ENCODE assay signal across 26 mouse cellular contexts in genomic region chr3:34828453-34829206, GRCm38 (mm10).
A peak's percentile ranks its signal among the peaks of the same experiment; 100 is the strongest.
DNase-seq lines count a peak whose midpoint lies in the region; ATAC-seq and TF ChIP-seq lines count a peak whose summit lies in the region.
"Had no signal": no experiment of that assay in that cellular context is flagged by ENCODE, and none has a peak within 500 bp of the region (broad histone marks: within the 10 kb centered on the region; RNA-seq: fewer than 3 reads in every experiment).

No protein-coding gene starts in this region.

- peaks cover 8% of the 10 kb centered on the region; the same call in 1 of the 2 replicates for H3K4me1 ChIP-seq in forebrain, embryonic 13.5 days
- 0 out of 2 replicates have a peak, but pooled peaks cover 3% of the 10 kb centered on the region for H3K4me1 ChIP-seq in forebrain, embryonic 10.5 days
- peaks cover 3% of the 10 kb centered on the region; the same call in 1 of the 2 replicates for H3K4me1 ChIP-seq in midbrain, embryonic 15.5 days
- no peaks in the 10 kb centered on the region for H3K4me1 ChIP-seq in midbrain, embryonic 11.5 days (ENCODE audit: control insufficient read depth, insufficient read depth, low read length)
- no peaks in the 10 kb centered on the region for H3K4me1 ChIP-seq in forebrain, postnatal 0 days (ENCODE audit: insufficient read depth)
- H3K4me1 ChIP-seq: limb, embryonic 15.5 days; megakaryocyte, embryonic 14.5 days; neural tube, embryonic 12.5 days had no signal

- H3K27me3 ChIP-seq in forebrain, embryonic 13.5 days, result no peaks in the 10 kb centered on the region
- H3K27me3 ChIP-seq in forebrain, embryonic 10.5 days (ENCODE audit: poor library complexity, severe bottlenecking), result no peaks in the 10 kb centered on the region
- H3K27me3 ChIP-seq in midbrain, embryonic 15.5 days (replicated peaks), result no peaks in the 10 kb centered on the region
- H3K27me3 ChIP-seq in midbrain, embryonic 11.5 days (ENCODE audit: control insufficient read depth, insufficient read depth, low read length), result no peaks in the 10 kb centered on the region
- no peaks in the 10 kb centered on the region for H3K27me3 ChIP-seq in forebrain, postnatal 0 days (ENCODE audit: insufficient read depth, low read length)
- H3K27me3 ChIP-seq: embryonic facial prominence, embryonic 15.5 days; limb, embryonic 15.5 days; megakaryocyte, embryonic 14.5 days; neural tube, embryonic 12.5 days had no signal

- no peaks in the 10 kb centered on the region for H3K9me3 ChIP-seq in forebrain, embryonic 13.5 days (replicated peaks)
- no peaks in the 10 kb centered on the region for H3K9me3 ChIP-seq in forebrain, embryonic 10.5 days
- no peaks in the 10 kb centered on the region for H3K9me3 ChIP-seq in midbrain, embryonic 15.5 days
- no peaks in the 10 kb centered on the region for H3K9me3 ChIP-seq in midbrain, embryonic 11.5 days (ENCODE audit: control insufficient read depth, low read length)
- H3K9me3 ChIP-seq in forebrain, postnatal 0 days (ENCODE audit: low read length), result no peaks in the 10 kb centered on the region
- H3K9me3 ChIP-seq: embryonic facial prominence, embryonic 15.5 days; hindbrain, embryonic 10.5 days; limb, embryonic 15.5 days; neural tube, embryonic 12.5 days had no signal

- intact Hi-C loops in heart, postnatal 14 days (cut with DNase I), result no loop called here

- WGBS in forebrain, embryonic 13.5 days, result 65% methylated on average over 9 of the region's 9 CpGs
- 74% methylated on average over 9 of the region's 9 CpGs for WGBS in forebrain, embryonic 10.5 days
- 57% methylated on average over 9 of the region's 9 CpGs for WGBS in midbrain, embryonic 15.5 days
- WGBS in midbrain, embryonic 11.5 days, result 72% methylated on average over 9 of the region's 9 CpGs
- 47% methylated on average over 9 of the region's 9 CpGs for WGBS in forebrain, postnatal 0 days

- H3K27ac ChIP-seq in forebrain, embryonic 13.5 days, result no peak overlapping the region
- H3K27ac ChIP-seq in forebrain, embryonic 10.5 days, result no peak overlapping the region
- H3K27ac ChIP-seq in midbrain, embryonic 15.5 days, result no peak overlapping the region
- H3K27ac ChIP-seq in midbrain, embryonic 11.5 days (ENCODE audit: low read depth, low read length), result no peak overlapping the region
- peak overlapping the region; percentile 29 for H3K27ac ChIP-seq in forebrain, postnatal 0 days (ENCODE audit: low read depth, low read length)
- H3K27ac ChIP-seq: embryonic facial prominence, embryonic 15.5 days; hindbrain, embryonic 10.5 days; limb, embryonic 15.5 days; liver, embryonic 14.5 days; neural tube, embryonic 12.5 days; stomach, postnatal 0 days had no signal

- ATAC-seq in forebrain, embryonic 13.5 days, result peak; percentile 50; the same call in 1 of the 2 replicates
- ATAC-seq in midbrain, embryonic 15.5 days (replicated peaks), result peak; percentile 54; the same call in 1 of the 2 replicates
- ATAC-seq in midbrain, embryonic 11.5 days (ENCODE audit: low FRiP score), result no peak
- ATAC-seq in forebrain, postnatal 0 days, result peak; percentile 78

- no peak overlapping the region for H3K4me2 ChIP-seq in forebrain, embryonic 13.5 days
- no peak overlapping the region for H3K4me2 ChIP-seq in midbrain, embryonic 15.5 days
- H3K4me2 ChIP-seq in midbrain, embryonic 11.5 days, result no peak overlapping the region
- no peak overlapping the region for H3K4me2 ChIP-seq in forebrain, postnatal 0 days (ENCODE audit: low read depth)
- H3K4me2 ChIP-seq: embryonic facial prominence, embryonic 15.5 days; heart, embryonic 11.5 days; limb, embryonic 15.5 days; lung, embryonic 14.5 days; neural tube, embryonic 12.5 days had no signal

- no peaks in the 10 kb centered on the region for H3K36me3 ChIP-seq in forebrain, embryonic 13.5 days (ENCODE audit: poor library complexity, severe bottlenecking)
- H3K36me3 ChIP-seq in forebrain, embryonic 10.5 days (replicated peaks), result no peaks in the 10 kb centered on the region
- H3K36me3 ChIP-seq in midbrain, embryonic 15.5 days (replicated peaks), result no peaks in the 10 kb centered on the region
- no peaks in the 10 kb centered on the region for H3K36me3 ChIP-seq in midbrain, embryonic 11.5 days (ENCODE audit: control insufficient read depth, insufficient read depth, low read length)
- no peaks in the 10 kb centered on the region for H3K36me3 ChIP-seq in forebrain, postnatal 0 days (ENCODE audit: insufficient read depth)
- H3K36me3 ChIP-seq: embryonic facial prominence, embryonic 15.5 days; hindbrain, embryonic 10.5 days; limb, embryonic 15.5 days; neural tube, embryonic 12.5 days had no signal

- H3K4me3 ChIP-seq in forebrain, embryonic 13.5 days, result no peak overlapping the region
- no peak overlapping the region for H3K4me3 ChIP-seq in forebrain, embryonic 10.5 days
- no peak overlapping the region for H3K4me3 ChIP-seq in midbrain, embryonic 15.5 days
- no peak overlapping the region for H3K4me3 ChIP-seq in midbrain, embryonic 11.5 days (ENCODE audit: low read depth, low read length)
- no peak overlapping the region for H3K4me3 ChIP-seq in forebrain, postnatal 0 days (ENCODE audit: low read depth, low read length)
- H3K4me3 ChIP-seq: embryonic facial prominence, embryonic 15.5 days; hindbrain, embryonic 10.5 days; limb, embryonic 15.5 days; megakaryocyte, embryonic 14.5 days; neural tube, embryonic 12.5 days had no signal

- no peak for TF ChIP-seq CTCF in forebrain, postnatal 0 days (IDR thresholded peaks at IDR 0.05; ENCODE audit: low read depth)

- no peak for DNase-seq in forebrain, embryonic 10.5 days (ENCODE audit: extremely low spot score, low spot score)
- peak; percentile 28 for DNase-seq in heart, adult 11 months
- DNase-seq in heart, postnatal 14 days, result no peak
- DNase-seq in midbrain, embryonic 11.5 days (ENCODE audit: low spot score, missing footprints), result no peak
- peak; percentile 24 for DNase-seq in forebrain, postnatal 0 days
- DNase-seq in spleen, postnatal 14 days (ENCODE audit: low spot score in 2 of 2), result no peak
- DNase-seq: adrenal gland, postnatal 10 days; cerebellum, adult 9-10 months; gastrocnemius, postnatal 10 days; kidney, adult 2 months; kidney, postnatal 10 days; lung, embryonic 14.5 days; lung, postnatal 36 days; midbrain, embryonic 14.5 days; retina, postnatal 1 day; thymus, postnatal 14 days had no signal

- H3K9ac ChIP-seq in forebrain, embryonic 13.5 days, result no peak overlapping the region
- H3K9ac ChIP-seq in midbrain, embryonic 15.5 days, result no peak overlapping the region
- H3K9ac ChIP-seq in midbrain, embryonic 11.5 days (ENCODE audit: low read length), result no peak overlapping the region
- H3K9ac ChIP-seq in forebrain, postnatal 0 days, result no peak overlapping the region
- H3K9ac ChIP-seq: embryonic facial prominence, embryonic 15.5 days; limb, embryonic 15.5 days; liver, embryonic 14.5 days; lung, embryonic 14.5 days; neural tube, embryonic 12.5 days had no signal

Comparison
In these comparisons a context has a peak if more than half of its experiments do, and no peak if none do; other contexts are left out.
1. DNase-seq: peak in heart, adult 11 months (single experiment) and forebrain, postnatal 0 days (single experiment); none in forebrain, embryonic 10.5 days (single experiment), heart, postnatal 14 days (0 of 2), midbrain, embryonic 11.5 days (single experiment) and spleen, postnatal 14 days (0 of 2).